Mouse (Mus musculus) lung, postnatal 0 days (tissue): ENCODE measurements around the gene Gm15085. TPM values are rescaled to one million over a fixed set of nuclear protein-coding genes. Genes with fewer than 3 reads are reported as not detected.
"Not testable (repeated sequence)": the region's sequence is repeated elsewhere in the genome, so short reads cannot be mapped to it uniquely, and the experiment has no call there.

ENCODE experiments used
- ATAC-seq: fragments of 200-750 bp; cut with Nextera tagmentation; 2 replicates; pipeline ENCODE4 v1.8.0; 2017; ENCODE audit warnings: moderate library complexity
- DNase-seq: peaks from one replicate; pipeline ENCODE4 v3.0.0-alpha.2; 2016; ENCODE audit warnings: low spot score
- H3K27ac ChIP-seq: fragments of 300-500 bp; sonication (generic); 2 replicates; pipeline ENCODE4 v1.5.1; 2014; ENCODE audit warnings: antibody characterized with exemption, mild to moderate bottlenecking, low read length, mixed read lengths
- H3K27me3 ChIP-seq: fragments of 300-500 bp; sonication (generic); replicated peaks from 2 replicates; pipeline ENCODE4 v1.6.1; 2014; ENCODE audit warnings: low read length, mixed read lengths; ENCODE audit not compliant: insufficient read depth
- H3K36me3 ChIP-seq: fragments of 300-500 bp; sonication (generic); 2 replicates; pipeline ENCODE4 v1.6.1; 2014; ENCODE audit warnings: low read length, mixed read lengths; ENCODE audit not compliant: insufficient read depth
- H3K4me1 ChIP-seq: fragments of 300-500 bp; sonication (generic); 2 replicates; pipeline ENCODE4 v1.6.1; 2014; ENCODE audit warnings: antibody characterized with exemption, low read depth, low read length, mixed read lengths; ENCODE audit not compliant: insufficient read depth
- H3K4me2 ChIP-seq: fragments of 300-500 bp; sonication (generic); replicated peaks from 2 replicates; pipeline ENCODE4 v1.6.1; 2014; ENCODE audit warnings: low read depth, mild to moderate bottlenecking, low read length, moderate library complexity, mixed read lengths
- H3K4me3 ChIP-seq: fragments of 300-500 bp; sonication (generic); 2 replicates; pipeline ENCODE4 v1.5.1; 2014; ENCODE audit warnings: low read depth, low read length
- H3K9ac ChIP-seq: fragments of 300-500 bp; sonication (generic); replicated peaks from 2 replicates; pipeline ENCODE4 v1.6.1; 2014; ENCODE audit warnings: low read depth, mild to moderate bottlenecking
- H3K9me3 ChIP-seq: fragments of 300-500 bp; sonication (generic); 2 replicates; pipeline ENCODE4 v1.6.1; 2016; ENCODE audit warnings: low read length, mixed read lengths
- WGBS: fragments of 180-500 bp; shearing (Covaris S2); extraction: QIAGEN DNeasy Blood & Tissue Kit; methylation state at CpG from one replicate; pipeline ENCODE4 v1.1.7; 2014; 5-methylcytosine and 5-hydroxymethylcytosine counted together
- polyA plus RNA-seq: library from polyadenylated mRNA; unstranded; fragments of >200 nt; fragmentation: Nextera tagmentation; extraction: Ambion mirVana; gene quantifications from 2 replicates; pipeline ENCODE4 v1.2.1, GENCODE M21; 2015

The Gm15085 gene
- polyA plus RNA-seq, result not detected in 2 replicates

DNA sequence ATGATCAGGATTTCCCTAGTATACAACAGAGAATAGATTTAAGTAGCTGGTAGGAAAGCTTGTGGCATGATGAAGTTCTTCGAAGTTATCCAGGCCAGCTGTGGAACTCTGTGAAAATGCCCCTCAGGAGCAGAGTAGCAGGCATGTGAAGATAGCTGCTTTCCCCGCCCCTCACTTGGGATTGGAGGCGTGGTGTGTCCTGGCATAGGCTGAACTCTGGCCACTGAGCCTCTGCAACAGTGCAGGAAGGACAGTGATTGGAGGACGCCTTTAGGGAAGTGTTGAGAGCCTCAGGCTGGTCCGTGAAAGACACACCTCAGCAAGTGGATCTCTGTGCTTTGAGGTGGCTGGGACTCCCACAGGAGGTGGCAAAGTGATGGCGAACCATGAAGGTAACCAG is at the start of gene Gm15085:
Gene Gm15085 (plus strand): TSS at position 301 of the 400 bp plus-strand sequence.
- H3K4me1 ChIP-seq, H3K9me3 ChIP-seq, H3K27ac ChIP-seq, H3K36me3 ChIP-seq, ATAC-seq, H3K4me2 ChIP-seq, H3K27me3 ChIP-seq, H3K4me3 ChIP-seq, H3K9ac ChIP-seq, DNase-seq: not testable (repeated sequence)
- no CpG with 5 or more reads among the region's 6 CpGs for WGBS

Other genes with a start within 250 kb of the Gm15085 start
- not detected in 2 replicates for gene Gm15093, start 175.2 kb upstream of the Gm15085 start, polyA plus RNA-seq
- gene Gm10439, start 147.0 kb downstream of the Gm15085 start, polyA plus RNA-seq, result not detected in 2 replicates